Mouse (Mus musculus): Measurements from ENCODE around the gene Ugt1a10. TPM values are rescaled to one million over a fixed set of nuclear protein-coding genes. Genes with fewer than 3 reads are reported as not detected.

The Ugt1a10 gene
- polyA plus RNA-seq, 1 experiment from 2014 or later, result not detected

DNA sequence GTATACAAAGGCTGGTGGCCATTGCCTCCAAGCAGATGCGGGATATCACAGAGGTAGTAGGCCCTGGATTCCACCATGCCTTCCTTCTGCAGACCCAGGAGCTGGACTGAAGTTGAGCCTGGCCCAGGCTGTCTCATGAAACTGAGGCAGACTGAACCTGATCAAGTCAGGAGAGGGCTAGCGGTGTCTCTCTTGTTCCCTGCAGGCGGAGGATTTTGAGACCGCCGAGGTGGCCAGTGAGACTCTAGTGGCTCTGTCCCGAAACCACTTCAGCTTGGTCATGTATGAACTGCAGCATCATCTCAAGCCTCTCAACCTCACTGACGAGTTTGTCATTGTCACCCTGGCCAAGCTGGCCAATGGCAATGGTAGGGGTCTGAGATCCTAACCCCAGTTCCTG lies 175.2 kb downstream of the Ugt1a10 start:
- no peak for DNase-seq (ENCODE audit: low spot score)

DNA sequence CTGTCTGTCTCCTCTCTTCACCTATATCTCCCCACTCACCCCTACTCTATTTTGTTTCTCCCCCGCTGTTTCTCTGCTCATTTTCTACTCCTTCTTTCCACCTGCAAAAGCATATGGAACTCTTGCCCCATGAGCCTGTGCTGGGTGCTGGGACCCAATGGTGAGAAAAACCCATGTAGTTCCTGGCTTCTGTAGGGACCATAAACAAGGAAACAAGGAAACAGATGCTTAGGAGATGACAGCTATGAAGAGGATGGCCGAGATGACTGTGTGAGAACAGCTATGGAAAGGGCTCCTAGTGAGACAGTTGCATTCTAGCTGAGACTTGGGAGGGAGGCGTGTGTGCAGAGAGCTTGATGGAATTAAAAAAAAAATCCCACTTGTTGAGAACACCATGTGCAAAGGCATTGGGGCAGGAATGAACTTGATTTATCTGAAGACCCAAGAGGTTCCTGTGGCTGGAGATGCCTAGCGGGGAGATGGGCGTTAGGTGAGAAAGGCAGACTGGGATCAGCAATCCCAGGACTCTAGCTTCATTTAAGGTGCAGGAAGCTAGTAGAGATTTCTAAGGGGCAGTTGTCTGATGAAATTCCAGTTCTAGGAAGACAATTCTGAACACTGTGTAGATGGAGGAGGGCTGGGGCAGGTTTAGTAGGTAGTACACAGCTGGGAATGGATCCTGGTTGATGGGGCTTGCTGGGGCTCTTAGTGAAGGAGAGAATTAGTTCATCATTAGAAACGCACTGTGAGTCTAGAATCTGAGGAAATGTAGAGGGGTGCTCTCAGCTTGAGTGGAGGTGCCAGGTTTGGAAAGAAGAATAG lies 176.0 kb downstream of the Ugt1a10 start:
- no peak for DNase-seq (ENCODE audit: low spot score)

GRCm38 (mm10) chr1:88231803-88232499 lies 176.8 kb downstream of the Ugt1a10 start:
- no peak for DNase-seq (ENCODE audit: low spot score)

DNA sequence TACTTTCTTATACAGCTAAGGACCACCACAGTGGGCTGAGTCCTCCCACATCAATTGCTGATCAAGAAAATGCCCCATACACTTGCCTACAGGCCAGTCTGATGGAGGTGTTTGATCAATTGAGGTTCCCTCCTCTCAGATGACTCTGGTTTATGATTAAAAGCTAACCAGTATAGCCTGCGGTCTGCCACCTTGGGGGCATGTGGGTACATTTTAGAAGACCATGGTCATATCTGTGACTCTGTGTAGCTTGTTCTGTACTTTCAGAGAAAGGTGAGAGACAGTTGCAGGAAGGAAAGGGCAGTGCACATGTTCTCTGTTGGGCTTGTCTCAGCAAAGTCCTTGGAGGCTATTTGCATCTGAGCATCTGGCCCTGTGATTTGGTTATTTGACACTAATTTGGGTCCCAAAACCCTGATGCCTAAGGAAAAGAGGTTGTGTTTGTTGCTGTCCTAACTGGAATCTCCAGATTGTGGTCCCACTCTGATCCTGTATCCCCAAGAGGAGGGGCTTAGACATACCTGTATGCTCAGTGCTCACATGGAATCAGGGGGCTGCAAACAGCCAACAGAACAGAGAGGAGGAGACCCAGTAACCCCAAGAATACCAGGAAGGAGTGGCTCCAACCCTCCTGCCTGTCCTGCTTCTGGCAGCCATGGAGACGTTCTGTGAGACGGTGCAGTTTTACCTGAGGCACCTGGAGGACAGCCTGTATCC lies 177.6 kb downstream of the Ugt1a10 start:
- no peak for DNase-seq (ENCODE audit: low spot score)

GRCm38 (mm10) chr1:88233421-88234247 lies 178.4 kb downstream of the Ugt1a10 start:
- no peak for DNase-seq (ENCODE audit: low spot score)

GRCm38 (mm10) chr1:88234248-88234610 lies 179.0 kb downstream of the Ugt1a10 start:
- no peak for DNase-seq (ENCODE audit: low spot score)

DNA sequence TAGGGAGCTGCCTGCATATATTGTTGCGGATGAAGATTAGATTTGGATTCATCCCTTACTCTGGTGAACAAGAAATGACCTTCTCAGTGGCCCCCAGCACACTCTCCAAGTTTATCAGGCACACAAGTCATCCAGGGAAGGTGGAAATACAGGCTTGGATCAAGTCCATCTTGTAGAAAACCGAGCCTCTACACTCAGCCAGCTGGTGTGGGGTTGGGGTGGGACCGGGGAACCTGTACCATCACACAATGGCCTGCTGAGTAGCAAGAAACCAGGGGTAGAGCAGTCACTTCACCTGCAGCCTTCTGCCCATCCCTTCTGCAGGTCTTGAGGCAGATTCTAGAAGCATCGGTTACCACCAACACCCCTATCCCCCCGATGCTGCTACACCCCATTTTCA lies 179.5 kb downstream of the Ugt1a10 start:
- no peak for DNase-seq (ENCODE audit: low spot score)

DNA sequence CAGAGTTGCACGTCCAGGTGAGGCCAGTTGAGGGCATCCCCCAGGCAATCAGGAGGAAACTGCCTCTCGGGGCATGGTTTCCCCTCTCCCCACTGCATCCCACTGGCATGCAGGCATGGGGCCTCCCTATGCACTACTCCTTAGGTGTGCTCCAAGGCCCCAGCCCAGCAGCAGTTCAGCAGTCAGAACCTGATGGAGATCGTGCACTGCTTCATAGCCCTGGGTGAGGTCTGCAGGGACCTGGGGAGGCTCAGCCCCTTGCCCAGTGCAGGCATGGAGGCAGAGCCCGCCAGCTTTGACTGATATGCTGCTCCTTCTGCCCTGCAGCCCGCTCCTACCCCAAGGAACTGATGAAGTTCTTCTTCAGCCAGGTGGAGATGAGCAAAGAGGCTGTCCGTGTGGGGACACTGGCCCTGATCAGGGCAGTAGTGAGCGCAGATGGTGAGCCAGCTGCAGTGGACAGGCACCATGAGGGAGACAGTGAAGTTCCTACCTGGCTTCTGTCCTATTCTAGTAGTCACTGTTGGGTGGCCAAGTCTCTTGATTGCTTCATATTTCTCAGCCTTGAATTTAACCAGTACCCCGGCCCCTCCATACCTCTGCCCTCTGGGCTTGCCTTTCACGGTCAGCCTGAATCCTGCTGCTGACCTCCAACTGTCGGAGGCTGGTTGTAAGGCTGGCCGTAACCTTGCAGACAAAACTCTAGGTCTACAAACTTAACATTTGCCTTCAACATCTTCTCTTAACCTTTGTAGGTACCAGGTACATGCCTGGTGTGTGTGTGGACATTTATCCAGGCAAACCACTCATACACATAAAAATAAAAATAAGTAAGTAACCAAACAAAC lies 180.1 kb downstream of the Ugt1a10 start:
- no peak for DNase-seq (ENCODE audit: low spot score)

DNA sequence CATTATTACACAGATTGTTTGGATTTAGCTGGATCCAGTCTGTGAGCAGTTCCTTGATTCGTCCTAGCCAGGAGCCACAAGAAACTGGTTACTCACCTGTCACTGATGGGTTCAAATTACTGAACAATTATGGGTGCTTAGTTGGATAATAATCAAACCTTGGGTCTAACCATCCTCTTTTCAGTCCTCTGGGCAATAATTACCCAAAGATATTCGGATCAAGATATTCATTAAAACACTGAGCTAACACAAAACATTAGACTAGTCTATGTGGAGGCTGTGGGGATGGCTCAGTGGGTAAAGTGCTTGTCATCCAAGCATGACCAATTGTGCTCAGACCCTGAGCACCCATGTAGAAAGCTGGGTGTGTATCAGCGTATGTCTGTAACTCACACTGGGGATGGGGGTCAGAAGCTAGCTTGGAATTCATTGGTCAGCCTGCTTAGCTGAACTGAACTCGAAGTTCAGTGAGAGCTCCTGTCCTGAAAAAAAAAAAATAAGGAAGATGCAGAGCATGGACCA lies 180.8 kb downstream of the Ugt1a10 start:
- DNase-seq (ENCODE audit: low spot score), result no peak

- no peak for DNase-seq (ENCODE audit: low spot score)
Observed at GRCm38 (mm10) chr1:88237311-88237710, 182.1 kb downstream of the Ugt1a10 start.

DNA sequence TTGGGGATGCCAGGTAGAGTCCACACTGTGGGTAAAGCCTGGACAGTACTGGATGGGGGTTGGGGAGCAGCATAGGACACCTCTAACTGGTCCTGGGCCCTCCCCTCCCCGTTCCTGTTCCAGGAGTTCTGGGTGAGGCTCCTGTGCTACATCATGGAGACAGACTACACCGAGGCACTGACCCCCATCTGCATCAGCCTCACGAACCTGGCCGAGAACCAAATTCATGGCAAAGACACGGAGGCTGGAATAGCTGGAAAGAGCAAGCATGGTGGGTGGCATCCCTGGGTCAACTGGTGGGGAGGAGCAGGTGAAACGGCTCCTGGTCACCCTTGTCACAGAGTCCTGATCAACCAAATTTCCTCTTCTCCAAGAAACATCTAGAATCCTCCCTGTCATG lies 183.6 kb downstream of the Ugt1a10 start:
- DNase-seq (ENCODE audit: low spot score), result no peak

GRCm38 (mm10) chr1:88240072-88240471 lies 184.9 kb downstream of the Ugt1a10 start:
- DNase-seq (ENCODE audit: low spot score), result no peak

GRCm38 (mm10) chr1:88240579-88240978 lies 185.4 kb downstream of the Ugt1a10 start:
- no peak for DNase-seq (ENCODE audit: low spot score)

- no peak for DNase-seq (ENCODE audit: low spot score)
Observed at GRCm38 (mm10) chr1:88243861-88244260, 188.7 kb downstream of the Ugt1a10 start.

GRCm38 (mm10) chr1:88245881-88246280 lies 190.7 kb downstream of the Ugt1a10 start:
- no peak for DNase-seq (ENCODE audit: low spot score)

GRCm38 (mm10) chr1:88246386-88246785 lies 191.2 kb downstream of the Ugt1a10 start:
- DNase-seq (ENCODE audit: low spot score), result no peak

DNA sequence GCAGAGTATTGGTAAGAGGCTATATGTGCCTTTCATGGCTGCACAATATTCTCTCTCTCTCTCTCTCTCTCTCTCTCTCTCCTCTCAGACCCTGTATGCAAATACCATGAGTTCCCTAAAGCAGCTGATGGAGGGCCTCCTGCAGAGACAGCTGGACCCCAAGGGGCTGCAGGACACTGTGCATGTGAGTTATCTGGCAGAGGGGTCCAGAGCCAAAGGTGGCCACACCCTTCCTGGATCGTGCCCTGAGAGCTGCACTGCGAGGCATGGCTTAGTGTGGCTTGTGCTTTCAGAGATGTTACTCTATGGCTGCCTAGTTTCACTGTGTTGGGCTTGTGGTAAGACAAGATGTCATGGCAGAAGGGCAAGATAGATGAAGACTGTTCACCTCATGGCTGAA lies 192.5 kb downstream of the Ugt1a10 start:
- no peak for DNase-seq (ENCODE audit: low spot score)

GRCm38 (mm10) chr1:88248658-88249057 lies 193.5 kb downstream of the Ugt1a10 start:
- DNase-seq (ENCODE audit: low spot score), result no peak

DNA sequence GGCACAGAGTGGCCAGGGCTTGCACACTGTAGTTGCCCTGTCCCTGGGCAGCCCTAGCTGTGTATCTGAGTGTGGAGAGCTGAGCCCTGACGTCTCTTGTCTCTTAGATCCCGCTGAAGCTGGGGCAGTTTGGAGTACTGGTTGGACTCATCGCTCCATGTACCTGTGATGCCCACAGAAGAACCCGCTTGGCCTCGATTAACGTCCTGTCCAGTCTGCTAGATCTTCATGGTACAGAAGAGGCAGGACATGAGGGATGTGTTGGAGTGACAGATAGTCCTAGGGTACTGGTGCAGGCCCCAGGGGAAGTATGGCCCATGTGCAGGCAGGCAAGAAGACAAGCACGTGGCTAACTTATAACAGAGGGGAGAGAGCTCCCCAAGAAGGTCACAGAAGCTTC lies 194.4 kb downstream of the Ugt1a10 start:
- DNase-seq (ENCODE audit: low spot score), result no peak

- DNase-seq (ENCODE audit: low spot score), result no peak
Observed at GRCm38 (mm10) chr1:88250023-88250422, 194.8 kb downstream of the Ugt1a10 start.

Data from thymus, postnatal 0 days (tissue).